8 mouse cellular contexts compared by ENCODE assay signal in the genomic region with DNA sequence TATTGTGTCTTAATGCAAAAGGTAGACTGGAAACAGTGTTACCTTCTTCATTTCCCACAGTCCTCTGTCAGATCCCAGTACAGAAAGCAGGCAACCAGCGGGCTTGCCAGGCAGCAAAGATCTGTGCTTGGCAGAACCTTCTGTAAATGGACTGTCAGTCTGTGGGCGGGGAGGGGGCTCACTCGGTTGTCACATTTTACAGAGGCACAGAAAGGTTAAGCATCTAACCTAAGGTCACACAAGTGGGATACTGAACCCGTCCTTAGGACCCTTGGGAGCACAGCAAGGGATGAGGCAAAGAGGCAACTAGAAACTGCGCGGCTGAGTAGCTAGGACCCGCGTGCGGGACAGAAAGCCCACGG. TPM values are rescaled to one million over a fixed set of nuclear protein-coding genes. Genes with fewer than 3 reads are reported as not detected.
DNase-seq lines count a peak whose midpoint lies in the region; ATAC-seq and TF ChIP-seq lines count a peak whose summit lies in the region.

No protein-coding gene starts in this region.

- no peaks in the 10 kb centered on the region for H3K9me3 ChIP-seq in intestine, embryonic 14.5 days (ENCODE audit: control insufficient read depth, low read length)
- no peaks in the 10 kb centered on the region for H3K9me3 ChIP-seq in midbrain, embryonic 14.5 days (ENCODE audit: control insufficient read depth, low read length)

- 3% methylated on average over 10 of the region's 10 CpGs for WGBS in spleen, adult 2 months
- WGBS in intestine, embryonic 14.5 days = 3% methylated on average over 10 of the region's 10 CpGs
- 2% methylated on average over 10 of the region's 10 CpGs for WGBS in midbrain, embryonic 14.5 days

- intact Hi-C loops in gastrocnemius, postnatal 14 days (cut with DNase I; ENCODE audit: low total_unique reads) = no loop called here

- peak overlapping the region; percentile 83 for H3K4me2 ChIP-seq in intestine, embryonic 14.5 days (ENCODE audit: low read length)
- H3K4me2 ChIP-seq in midbrain, embryonic 14.5 days (ENCODE audit: low read length) = peak overlapping the region; percentile 89

- TF ChIP-seq CTCF in spleen, adult 2 months (IDR thresholded peaks at IDR 0.05; ENCODE audit: extremely low read depth, insufficient read depth, insufficient read length, insufficient replicate concordance) = no peak

- H3K4me3 ChIP-seq in spleen, adult 2 months (ENCODE audit: extremely low read depth, insufficient read depth, insufficient read length) = peak overlapping the region; percentile 89
- peak overlapping the region; percentile 84 for H3K4me3 ChIP-seq in intestine, embryonic 14.5 days (ENCODE audit: low read depth, low read length)
- peak overlapping the region; percentile 96 for H3K4me3 ChIP-seq in midbrain, embryonic 14.5 days (replicated peaks; ENCODE audit: low read depth, low read length)

- no peaks in the 10 kb centered on the region; the same call in 1 of the 2 replicates for H3K36me3 ChIP-seq in spleen, adult 2 months (ENCODE audit: control insufficient read depth, insufficient read depth, low read length)
- H3K36me3 ChIP-seq in intestine, embryonic 14.5 days (ENCODE audit: control insufficient read depth, insufficient read depth, low read length) = no peaks in the 10 kb centered on the region
- no peaks in the 10 kb centered on the region for H3K36me3 ChIP-seq in midbrain, embryonic 14.5 days (ENCODE audit: control insufficient read depth, insufficient read depth, low read length)

- peak overlapping the region; percentile 84 for H3K27ac ChIP-seq in spleen, adult 2 months (ENCODE audit: insufficient read depth, low read length)
- peak overlapping the region; percentile 81 for H3K27ac ChIP-seq in intestine, embryonic 14.5 days (ENCODE audit: low read depth)
- peak overlapping the region; percentile 95 for H3K27ac ChIP-seq in midbrain, embryonic 14.5 days (replicated peaks; ENCODE audit: low read depth, low read length)

- H3K9ac ChIP-seq in intestine, embryonic 14.5 days (ENCODE audit: low read length) = peak overlapping the region; percentile 93
- H3K9ac ChIP-seq in midbrain, embryonic 14.5 days (replicated peaks; ENCODE audit: low read length) = peak overlapping the region; percentile 99

- peak; percentile 49 for DNase-seq in gastrocnemius, adult 18-20 months (ENCODE audit: low spot score)
- DNase-seq in gastrocnemius, postnatal 14 days = no peak
- no peak for DNase-seq in spleen, adult 2 months (ENCODE audit: low read depth in 1 of 2, low spot score in 2 of 2)
- DNase-seq in spleen, adult 12 weeks (ENCODE audit: low spot score) = no peak
- no peak for DNase-seq in intestine, embryonic 14.5 days (ENCODE audit: low spot score)
- no peak for DNase-seq in midbrain, embryonic 14.5 days
- no peak for DNase-seq in cerebellum, adult 8-10 months

- no peaks in the 10 kb centered on the region for H3K27me3 ChIP-seq in spleen, adult 2 months (ENCODE audit: control insufficient read depth, insufficient read depth, low read length)
- no peaks in the 10 kb centered on the region for H3K27me3 ChIP-seq in intestine, embryonic 14.5 days (replicated peaks; ENCODE audit: control insufficient read depth, insufficient read depth, low read length)
- no peaks in the 10 kb centered on the region for H3K27me3 ChIP-seq in midbrain, embryonic 14.5 days (ENCODE audit: control insufficient read depth, insufficient read depth, low read length)

- no peak; the same call in 1 of the 2 replicates for ATAC-seq in intestine, embryonic 14.5 days (replicated peaks; ENCODE audit: low FRiP score, low TSS enrichment, low read depth)
- ATAC-seq in midbrain, embryonic 14.5 days (ENCODE audit: low FRiP score, low TSS enrichment) = no peak
- no peak for ATAC-seq in granulocyte monocyte progenitor cell, adult 5-6 weeks (replicated peaks; ENCODE audit: poor library complexity, severe bottlenecking)

- TF ChIP-seq POLR2A in spleen, adult 2 months (IDR thresholded peaks at IDR 0.05; ENCODE audit: low read depth, low read length) = no peak

- peaks cover 2% of the 10 kb centered on the region; the same call in 1 of the 2 replicates for H3K4me1 ChIP-seq in spleen, adult 2 months (ENCODE audit: control insufficient read depth, insufficient read depth, insufficient read length)
- peaks cover 54% of the 10 kb centered on the region for H3K4me1 ChIP-seq in intestine, embryonic 14.5 days (replicated peaks; ENCODE audit: control insufficient read depth, insufficient read depth, low read length)
- H3K4me1 ChIP-seq in midbrain, embryonic 14.5 days (ENCODE audit: control insufficient read depth, insufficient read depth, low read length) = peaks cover 46% of the 10 kb centered on the region

RNA-seq across cellular contexts. Expression of a gene that starts 54.9 kb away (rescaled TPM):
- 10 to 100 TPM; 47.9 to 60.8 TPM for total RNA-seq in gastrocnemius, adult 18-20 months (2021)
- 100 to 1,000 TPM; 165 to 224 TPM for total RNA-seq in gastrocnemius, postnatal 14 days (2021)
- polyA plus RNA-seq in spleen, adult 2 months (2012; rRNA removed) = 100 and 116 TPM in 2 replicates
- polyA plus RNA-seq in intestine, embryonic 14.5 days (2014; fragmentation: Nextera tagmentation; extraction: Ambion mirVana) = 1,449 and 1,579 TPM in 2 replicates
- 22.5 and 33.0 TPM in 2 replicates for polyA plus RNA-seq in midbrain, embryonic 14.5 days (2014; fragmentation: Nextera tagmentation; extraction: Ambion mirVana)
- not detected in 2 replicates for total RNA-seq in granulocyte monocyte progenitor cell, adult 5-6 weeks (2014; fragmentation: Nextera tagmentation)
- total RNA-seq in granulocyte monocyte progenitor cell, adult 5-6 weeks (2017) = not detected in 2 replicates

Comparison
In these comparisons a context has a peak if more than half of its experiments do, and no peak if none do; other contexts are left out.
1. RNA of a gene that starts 54.9 kb away (total RNA-seq): 165 to 224 TPM in gastrocnemius, postnatal 14 days and 47.9 to 60.8 TPM in gastrocnemius, adult 18-20 months; not detected in granulocyte monocyte progenitor cell, adult 5-6 weeks; every median in the first group is over 10 times any median in the second.
2. Peak in every context shown above with its lines, with median percentiles within 50 percentile points of each other: H3K27ac ChIP-seq and H3K4me3 ChIP-seq.